Mouse (Mus musculus): ENCODE results near the gene LTO1.
"Not testable (repeated sequence)": the region's sequence is repeated elsewhere in the genome, so short reads cannot be mapped to it uniquely, and the experiment has no call there.

The LTO1 gene

GRCm38 (mm10) chr7:144914948-144915750 lies at the start of gene LTO1:
Gene LTO1, plus strand, starts transcription at chr7:144915100.
- DNase-seq, result peak; percentile 95

GRCm38 (mm10) chr7:144867161-144867560 lies 47.7 kb upstream of the LTO1 start:
- DNase-seq, result no peak

- no peak for DNase-seq
These were observed 47.3 kb upstream of the LTO1 start for GRCm38 (mm10) chr7:144867602-144868001.

GRCm38 (mm10) chr7:144872420-144872819 lies 42.5 kb upstream of the LTO1 start:
- DNase-seq, result peak; percentile 33

- DNase-seq, result no peak
These were observed 41.7 kb upstream of the LTO1 start for GRCm38 (mm10) chr7:144873160-144873559.

- no peak for DNase-seq
These were observed 40.7 kb upstream of the LTO1 start for GRCm38 (mm10) chr7:144874226-144874625.

GRCm38 (mm10) chr7:144878401-144878800 lies 36.5 kb upstream of the LTO1 start:
- DNase-seq, result no peak

GRCm38 (mm10) chr7:144883106-144883505 lies 31.8 kb upstream of the LTO1 start:
- no peak for DNase-seq

- DNase-seq, result no peak
These were observed 27.2 kb upstream of the LTO1 start for GRCm38 (mm10) chr7:144887672-144888071.

GRCm38 (mm10) chr7:144888564-144889299 lies 26.2 kb upstream of the LTO1 start:
- peak; percentile 52 for DNase-seq

GRCm38 (mm10) chr7:144890661-144891060 lies 24.2 kb upstream of the LTO1 start:
- DNase-seq, result not testable (repeated sequence)

- no peak for DNase-seq
These were observed 23.0 kb upstream of the LTO1 start for GRCm38 (mm10) chr7:144891863-144892262.

- no peak for DNase-seq
These were observed 22.6 kb upstream of the LTO1 start for GRCm38 (mm10) chr7:144892322-144892721.

- DNase-seq, result peak; percentile 51
These were observed 20.7 kb upstream of the LTO1 start for GRCm38 (mm10) chr7:144894191-144894590.

- no peak for DNase-seq
These were observed 20.2 kb upstream of the LTO1 start for GRCm38 (mm10) chr7:144894706-144895105.

GRCm38 (mm10) chr7:144895305-144896111 lies 19.4 kb upstream of the LTO1 start:
- peak; percentile 84 for DNase-seq

- no peak for DNase-seq
These were observed 18.3 kb upstream of the LTO1 start, which contains the start of gene Fgf15 for GRCm38 (mm10) chr7:144896294-144897218. Gene Fgf15, plus strand, starts transcription at chr7:144896531.

GRCm38 (mm10) chr7:144898506-144898905 lies 16.4 kb upstream of the LTO1 start:
- DNase-seq, result no peak

GRCm38 (mm10) chr7:144905514-144905913 lies 9.4 kb upstream of the LTO1 start:
- not testable (repeated sequence) for DNase-seq

GRCm38 (mm10) chr7:144906708-144907397 lies 8.0 kb upstream of the LTO1 start:
- peak; percentile 69 for DNase-seq

GRCm38 (mm10) chr7:144907793-144908192 lies 7.1 kb upstream of the LTO1 start:
- DNase-seq, result no peak

Measured in lung, postnatal 10 days (tissue).